Mouse (Mus musculus) testis, adult 2 months (tissue): Measurements from ENCODE around the gene Acsm3.

ENCODE experiments used
- CTCF ChIP-seq: fragments of 200-500 bp; IDR thresholded peaks from 2 replicates; pipeline ENCODE4 v1.5.1; 2012; ENCODE audit warnings: low read depth, mild to moderate bottlenecking, inconsistent platforms, low read length, moderate library complexity; ENCODE audit not compliant: control insufficient read depth, insufficient read depth, insufficient replicate concordance
- POLR2A ChIP-seq: fragments of 200-500 bp; IDR thresholded peaks from 2 replicates; pipeline ENCODE4 v1.6.1; 2012; ENCODE audit warnings: low read depth, mild to moderate bottlenecking, inconsistent platforms, low read length, moderate library complexity; ENCODE audit not compliant: control insufficient read depth

DNA sequence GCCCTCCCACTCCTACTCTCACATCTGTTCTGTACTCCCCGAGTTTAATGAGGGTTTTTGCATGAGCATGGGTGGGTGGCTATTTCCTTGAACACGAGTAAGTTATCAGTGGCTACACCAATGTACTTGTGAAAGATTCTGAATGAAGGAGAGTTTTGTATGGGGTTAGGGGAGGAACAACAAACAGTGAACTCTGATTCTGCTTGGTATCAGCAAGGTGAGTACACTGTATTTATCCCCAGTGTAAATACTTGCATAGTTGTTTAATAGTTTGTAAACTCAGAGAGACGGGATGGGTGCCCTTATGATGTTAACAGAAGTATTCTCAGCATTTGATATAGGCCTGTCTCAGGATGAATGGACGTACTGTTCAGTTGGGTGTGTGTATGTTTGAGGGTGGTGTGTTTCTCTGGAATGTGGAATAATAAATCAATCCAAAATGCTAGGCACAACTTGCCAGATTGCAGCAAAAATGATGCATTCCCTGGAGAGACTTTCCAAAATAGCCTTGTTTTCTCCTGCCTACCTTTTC is 1.5 kb downstream of the Acsm3 start:
- no peak for TF ChIP-seq CTCF
- no peak for TF ChIP-seq POLR2A
